Mouse (Mus musculus) hindbrain, embryonic 14.5 days (tissue): Measurements from ENCODE around the gene Pctp. TPM values are rescaled to one million over a fixed set of nuclear protein-coding genes. Genes with fewer than 3 reads are reported as not detected.

Experiments used
- ATAC-seq: fragments of 200-750 bp; cut with Nextera tagmentation; 2 replicates; pipeline ENCODE4 v1.8.0; 2017; ENCODE audit warnings: moderate number of reproducible peaks, mild to moderate bottlenecking, moderate TSS enrichment, moderate library complexity; ENCODE audit not compliant: low FRiP score
- DNase-seq: peaks from one replicate; pipeline ENCODE4 v3.0.0-alpha.2; 2015; ENCODE audit warnings: low spot score
- H3K27ac ChIP-seq: fragments of 300-500 bp; sonication (generic); 2 replicates; pipeline ENCODE4 v1.5.1; 2014; ENCODE audit warnings: mild to moderate bottlenecking, moderate library complexity
- H3K27me3 ChIP-seq: fragments of 300-500 bp; sonication (generic); 2 replicates; pipeline ENCODE4 v1.6.1; 2014; ENCODE audit warnings: mild to moderate bottlenecking, low read length, mixed read lengths; ENCODE audit not compliant: control insufficient read depth, insufficient read depth
- H3K36me3 ChIP-seq: fragments of 300-500 bp; sonication (generic); replicated peaks from 2 replicates; pipeline ENCODE4 v1.6.1; 2014; ENCODE audit not compliant: control insufficient read depth, insufficient read depth
- H3K4me1 ChIP-seq: fragments of 300-500 bp; sonication (generic); replicated peaks from 2 replicates; pipeline ENCODE4 v1.6.1; 2014; ENCODE audit warnings: antibody characterized with exemption, low read length, mixed read lengths; ENCODE audit not compliant: control insufficient read depth, insufficient read depth
- H3K4me2 ChIP-seq: fragments of 300-500 bp; sonication (generic); replicated peaks from 2 replicates; pipeline ENCODE4 v1.6.1; 2014; ENCODE audit warnings: mild to moderate bottlenecking, moderate library complexity
- H3K4me3 ChIP-seq: fragments of 300-500 bp; sonication (generic); replicated peaks from 2 replicates; pipeline ENCODE4 v1.5.1; 2014; ENCODE audit warnings: mild to moderate bottlenecking, low read length
- H3K9ac ChIP-seq: fragments of 300-500 bp; sonication (generic); 2 replicates; pipeline ENCODE4 v1.6.1; 2014
- H3K9me3 ChIP-seq: fragments of 300-500 bp; sonication (generic); 2 replicates; pipeline ENCODE4 v1.6.1; 2016; ENCODE audit warnings: low read length; ENCODE audit not compliant: control insufficient read depth
- WGBS: fragments of 180-500 bp; shearing (Covaris S2); extraction: QIAGEN DNeasy Blood & Tissue Kit; methylation state at CpG from one replicate; pipeline ENCODE4 v1.1.7; 2014; 5-methylcytosine and 5-hydroxymethylcytosine counted together
- polyA plus RNA-seq: library from polyadenylated mRNA; unstranded; fragments of >200 nt; fragmentation: Nextera tagmentation; extraction: Ambion mirVana; gene quantifications from 2 replicates; pipeline ENCODE4 v1.2.1, GENCODE M21; 2014

The Pctp gene
- polyA plus RNA-seq, 1 experiment from 2014 or later = 1.6 TPM

DNA sequence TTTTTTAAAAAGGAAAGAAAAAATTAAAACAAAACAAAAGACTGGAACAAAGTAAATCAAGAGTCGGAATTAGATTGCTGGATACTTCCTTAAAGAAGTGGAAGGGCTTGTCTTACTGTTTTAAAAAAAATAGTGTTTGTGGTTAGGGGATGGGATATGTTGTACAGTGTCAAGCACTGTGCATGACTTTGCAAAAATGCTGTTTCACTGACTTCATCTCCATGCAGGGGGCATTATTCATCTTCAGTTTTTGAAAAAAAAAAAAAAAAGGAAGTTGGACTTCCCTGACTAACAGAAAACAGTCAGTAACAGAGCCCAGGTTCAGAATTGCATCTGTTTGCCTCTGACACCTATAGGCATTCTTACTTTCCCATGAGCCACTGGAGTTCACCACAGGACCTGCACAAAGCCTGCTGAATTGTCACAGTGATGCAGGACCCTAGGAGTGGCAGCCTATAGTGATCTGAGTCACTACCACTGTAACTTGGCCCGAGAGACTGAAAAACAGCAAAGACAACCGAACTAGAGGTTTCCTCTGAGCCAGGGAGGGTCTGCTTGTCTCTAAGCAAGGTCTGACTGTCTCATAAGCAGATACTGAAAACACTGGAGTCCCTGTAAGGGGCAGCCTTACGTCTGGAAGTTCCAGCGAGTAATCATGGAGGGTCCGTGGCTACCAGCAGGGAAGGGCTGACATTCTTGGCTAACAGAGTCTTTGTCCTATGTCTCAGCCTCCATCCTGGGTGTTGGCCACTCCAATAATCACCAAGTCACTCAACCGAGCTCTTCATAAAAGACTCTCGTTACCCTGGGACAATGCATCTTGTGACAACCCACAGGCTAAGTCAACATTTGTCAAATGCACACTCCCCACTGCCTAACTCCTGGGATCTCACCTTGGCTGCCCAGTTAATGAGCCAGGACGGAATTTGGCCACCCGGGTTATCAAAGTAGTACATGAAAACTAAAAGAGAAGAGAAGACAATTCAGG is 17.2 kb downstream of the Pctp start:
- no peak overlapping the region for H3K9ac ChIP-seq
- H3K27me3 ChIP-seq = no peaks in the 10 kb centered on the region
- H3K9me3 ChIP-seq = no peaks in the 10 kb centered on the region
- H3K27ac ChIP-seq = no peak overlapping the region
- H3K4me3 ChIP-seq = no peak overlapping the region
- no peaks in the 10 kb centered on the region for H3K4me1 ChIP-seq
- ATAC-seq (no peak), DNase-seq (no peak)
- H3K36me3 ChIP-seq = no peaks in the 10 kb centered on the region
- H3K4me2 ChIP-seq = no peak overlapping the region
- WGBS = 24% methylated on average over 10 of the region's 10 CpGs

DNA sequence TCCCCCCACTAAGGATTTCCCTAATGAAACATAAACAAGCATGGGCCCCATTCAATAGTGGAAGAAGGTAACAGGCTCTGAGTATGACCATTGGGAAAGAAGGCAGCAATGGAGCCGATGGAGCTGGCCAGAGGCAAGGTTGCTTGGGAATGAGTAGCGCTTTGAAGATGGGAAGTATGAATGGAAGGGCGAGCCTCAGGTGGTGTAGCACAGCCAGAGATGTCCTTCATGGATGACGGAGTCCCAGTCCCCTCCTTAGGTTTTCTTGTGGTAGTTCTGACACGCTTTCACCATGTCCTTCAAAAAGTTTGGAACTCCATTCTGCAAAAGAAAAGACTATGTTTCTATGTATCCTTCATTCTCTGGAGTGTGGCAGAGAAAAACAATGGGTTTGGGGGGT is 18.3 kb downstream of the Pctp start:
- Histone ChIP-seq H3K4me2 (no peak overlapping the region), H3K9ac (no peak overlapping the region), H3K4me3 (no peak overlapping the region), H3K36me3 (no peaks in the 10 kb centered on the region), H3K4me1 (no peaks in the 10 kb centered on the region), H3K9me3 (no peaks in the 10 kb centered on the region), H3K27ac (no peak overlapping the region), H3K27me3 (no peaks in the 10 kb centered on the region)
- DNase-seq = no peak
- whole genome bisulfite sequencing = 92% methylated on average over 5 of the region's 5 CpGs
- ATAC-seq = no peak

DNA sequence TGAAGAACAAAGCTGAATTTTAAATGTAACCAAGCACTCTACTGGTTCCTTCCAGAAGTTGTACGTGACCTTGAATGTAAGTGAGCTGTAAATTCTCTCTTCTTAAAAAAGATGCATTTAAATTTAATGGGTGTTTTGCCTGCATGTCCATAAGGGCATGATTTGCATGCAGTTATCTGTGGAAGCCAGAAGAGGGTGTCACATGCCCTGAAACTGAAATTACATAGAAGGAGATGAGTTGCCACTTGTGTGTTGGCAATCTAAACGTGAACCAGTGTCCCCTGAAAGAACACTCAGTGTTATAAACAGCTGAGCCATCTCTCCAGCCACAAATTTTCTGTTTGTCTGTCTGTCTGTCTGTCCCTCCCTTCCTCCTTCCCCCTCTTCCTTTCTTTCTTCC is 19.8 kb downstream of the Pctp start:
- no peaks in the 10 kb centered on the region for H3K36me3 ChIP-seq
- DNase-seq = no peak

DNA sequence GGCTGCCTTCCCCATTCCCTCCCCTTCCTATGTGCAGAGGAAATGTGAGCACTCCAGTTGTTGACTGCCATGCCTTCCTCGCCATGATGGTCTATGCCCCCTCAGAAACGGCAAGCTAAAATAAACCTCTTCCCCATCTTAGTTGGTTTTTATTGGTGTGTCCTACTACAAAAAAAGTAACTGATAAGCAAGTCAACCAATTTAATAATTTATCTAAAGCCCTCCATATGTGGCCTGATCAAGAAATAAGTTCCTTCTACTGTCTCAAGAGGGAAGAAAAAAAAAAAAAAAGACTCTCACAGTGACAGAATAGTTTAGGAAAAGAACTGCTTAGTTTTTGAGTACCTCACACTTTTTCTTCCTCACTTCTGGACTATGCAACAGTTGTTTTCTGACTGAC is 22.6 kb downstream of the Pctp start:
- WGBS = 97% methylated on average over 2 of the region's 2 CpGs
- Histone ChIP-seq H3K4me3 (no peak overlapping the region), H3K4me1 (peaks cover 3% of the 10 kb centered on the region; the same call in 1 of the 2 replicates), H3K9me3 (no peaks in the 10 kb centered on the region), H3K27ac (no peak overlapping the region), H3K36me3 (no peaks in the 10 kb centered on the region), H3K4me2 (no peak overlapping the region), H3K9ac (no peak overlapping the region), H3K27me3 (no peaks in the 10 kb centered on the region)
- ATAC-seq (no peak), DNase-seq (no peak)

More for the DNA sequence above, 19.8 kb downstream of the Pctp start:
- Histone ChIP-seq H3K4me1 (peaks cover 3% of the 10 kb centered on the region; the same call in 1 of the 2 replicates), H3K9ac (no peak overlapping the region), H3K27ac (no peak overlapping the region), H3K4me3 (no peak overlapping the region), H3K9me3 (no peaks in the 10 kb centered on the region), H3K4me2 (no peak overlapping the region), H3K27me3 (no peaks in the 10 kb centered on the region)
- WGBS = 80% methylated on average over 2 of the region's 2 CpGs
- ATAC-seq = no peak

DNA sequence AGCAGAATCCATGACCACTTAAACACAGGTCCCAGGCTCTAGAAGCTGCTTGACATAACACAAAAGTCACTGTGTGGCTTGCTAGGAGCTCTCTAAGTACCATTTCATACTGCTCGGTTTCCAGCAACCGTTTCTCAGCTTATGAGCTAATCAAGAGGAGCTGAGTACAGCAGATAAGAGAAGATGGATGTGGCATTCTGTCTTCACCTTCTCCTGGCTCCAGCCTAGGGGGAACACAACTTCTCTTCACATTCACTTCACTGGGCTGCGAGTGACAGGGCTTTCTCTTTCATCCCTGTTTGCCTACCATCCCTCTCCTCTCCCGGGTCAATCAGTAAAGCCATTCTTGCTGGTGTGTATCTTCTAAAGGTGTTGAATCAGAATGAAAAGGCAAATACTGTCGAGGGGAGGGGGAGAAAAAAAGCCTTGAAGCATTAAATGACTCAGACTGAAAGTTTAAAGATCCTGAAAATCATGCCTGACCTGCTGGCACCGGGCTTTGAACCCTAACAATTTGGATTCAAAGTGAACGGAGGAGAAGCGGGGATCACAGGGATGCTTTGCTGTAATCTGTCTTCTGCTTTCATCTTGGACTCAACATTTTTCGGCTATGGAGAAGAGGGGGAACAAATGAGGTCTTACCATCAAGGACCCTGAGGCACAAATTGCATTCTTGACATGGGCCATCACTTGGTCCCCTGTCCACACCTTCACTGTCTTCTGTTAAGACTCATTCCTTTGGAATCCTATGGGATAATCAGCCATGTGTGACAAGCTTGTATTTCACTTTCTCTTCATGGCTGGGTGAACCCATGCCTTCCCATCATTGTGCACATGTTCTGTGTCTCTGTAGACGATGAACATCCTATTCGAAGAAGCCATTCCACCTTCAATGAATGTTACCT is 23.5 kb downstream of the Pctp start:
- Histone ChIP-seq H3K4me2 (no peak overlapping the region), H3K9ac (no peak overlapping the region), H3K36me3 (no peaks in the 10 kb centered on the region), H3K27me3 (no peaks in the 10 kb centered on the region), H3K4me3 (no peak overlapping the region), H3K9me3 (no peaks in the 10 kb centered on the region), H3K4me1 (peaks cover 3% of the 10 kb centered on the region; the same call in 1 of the 2 replicates), H3K27ac (no peak overlapping the region)
- WGBS = 72% methylated on average over 11 of the region's 11 CpGs
- no peak for ATAC-seq
- DNase-seq = no peak

DNA sequence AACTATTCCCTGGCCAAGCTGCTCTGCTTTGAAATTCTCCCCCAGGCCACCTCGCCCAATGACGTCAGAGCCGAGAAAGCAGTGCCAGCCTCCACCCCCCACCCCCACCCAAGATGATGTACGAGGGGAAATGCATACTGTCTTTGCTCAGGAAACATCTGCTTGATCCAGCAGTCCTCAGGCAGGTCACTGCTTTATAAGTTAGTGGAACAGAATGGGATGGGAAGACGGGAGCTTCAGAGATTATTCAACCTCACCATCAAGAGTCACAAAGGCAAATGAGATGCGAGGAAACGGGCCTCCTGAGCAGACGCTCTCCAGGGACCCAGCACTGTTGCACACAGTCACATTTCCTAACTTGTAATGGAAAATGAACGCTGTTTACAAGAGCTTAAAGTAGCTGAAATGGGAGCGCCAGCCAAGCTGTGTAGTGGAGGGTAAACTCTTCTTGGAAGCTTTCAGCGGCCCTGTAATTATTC is 24.3 kb downstream of the Pctp start:
- 23% methylated on average over 11 of the region's 11 CpGs for WGBS
- no peak for DNase-seq
- no peak overlapping the region for H3K27ac ChIP-seq

DNA sequence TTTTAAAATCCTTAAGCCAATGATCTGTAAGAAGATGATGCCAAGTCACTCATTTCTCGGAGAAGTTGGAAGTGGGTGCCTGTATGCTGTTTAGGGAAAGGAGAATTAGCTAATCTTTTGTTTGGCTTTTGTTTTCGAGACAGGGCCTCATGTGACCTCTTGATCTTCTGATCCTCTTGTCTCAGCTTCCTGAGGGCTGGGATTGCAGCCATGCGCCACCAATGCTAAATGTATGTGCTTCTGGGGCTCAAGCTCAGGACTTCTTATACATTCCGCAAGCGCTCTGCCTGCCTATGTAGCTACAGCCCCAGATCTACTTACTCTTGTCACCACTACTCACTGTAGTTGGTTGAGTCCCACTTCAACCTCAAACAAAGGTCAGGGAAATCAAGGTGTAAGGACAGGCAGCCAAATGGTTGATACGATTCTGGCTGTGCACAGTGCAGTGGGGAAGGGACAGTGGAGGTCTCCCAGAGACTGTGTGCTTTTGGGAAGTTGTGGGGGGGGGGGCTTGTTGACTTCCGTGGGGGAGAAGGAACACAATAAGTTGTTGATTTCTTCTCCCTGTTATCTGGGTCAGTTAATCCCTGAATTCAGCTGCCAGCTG is 24.8 kb downstream of the Pctp start:
- H3K9me3 ChIP-seq = no peaks in the 10 kb centered on the region
- no peak overlapping the region for H3K9ac ChIP-seq
- DNase-seq = no peak
- WGBS = 54% methylated on average over 7 of the region's 7 CpGs
- no peak overlapping the region for H3K4me2 ChIP-seq
- no peaks in the 10 kb centered on the region for H3K27me3 ChIP-seq
- H3K36me3 ChIP-seq = no peaks in the 10 kb centered on the region
- H3K27ac ChIP-seq = no peak overlapping the region
- H3K4me3 ChIP-seq = no peak overlapping the region
- H3K4me1 ChIP-seq = peaks cover 3% of the 10 kb centered on the region; the same call in 1 of the 2 replicates
- ATAC-seq = no peak

More for the DNA sequence above, 24.3 kb downstream of the Pctp start:
- Histone ChIP-seq H3K4me2 (no peak overlapping the region), H3K9ac (no peak overlapping the region), H3K36me3 (no peaks in the 10 kb centered on the region), H3K27me3 (no peaks in the 10 kb centered on the region), H3K9me3 (no peaks in the 10 kb centered on the region), H3K4me3 (no peak overlapping the region), H3K4me1 (peaks cover 3% of the 10 kb centered on the region; the same call in 1 of the 2 replicates)
- no peak for ATAC-seq

DNA sequence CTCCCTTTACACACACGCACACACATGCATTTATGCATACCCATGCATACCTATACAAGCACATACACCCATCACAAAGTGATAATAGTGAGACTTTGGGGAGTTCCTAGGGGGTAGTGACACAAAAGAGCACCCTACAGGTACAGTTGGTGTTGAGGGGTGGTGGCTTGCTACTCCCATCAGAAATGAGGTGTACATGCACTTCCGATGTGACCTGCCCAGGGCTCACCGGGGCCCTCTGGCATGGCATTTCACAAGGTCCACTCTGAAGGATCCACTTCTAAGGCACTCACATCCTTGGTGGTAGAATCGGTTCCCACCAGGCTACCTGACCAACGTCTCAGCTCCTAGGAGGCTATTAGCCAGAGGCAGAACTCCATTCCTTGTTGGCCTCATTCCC is 26.3 kb downstream of the Pctp start:
- no peaks in the 10 kb centered on the region for H3K36me3 ChIP-seq
- H3K9ac ChIP-seq = no peak overlapping the region
- no peaks in the 10 kb centered on the region for H3K9me3 ChIP-seq
- H3K4me2 ChIP-seq = no peak overlapping the region
- H3K4me1 ChIP-seq = peaks cover 3% of the 10 kb centered on the region; the same call in 1 of the 2 replicates
- H3K27ac ChIP-seq = no peak overlapping the region
- ATAC-seq (no peak), DNase-seq (no peak)
- H3K27me3 ChIP-seq = no peaks in the 10 kb centered on the region
- 93% methylated on average over 5 of the region's 5 CpGs for WGBS
- no peak overlapping the region for H3K4me3 ChIP-seq
